Mouse (Mus musculus) testis, adult 2 months (tissue): ENCODE data around the gene Thsd4.

Experiments used
- CTCF ChIP-seq: fragments of 200-500 bp; IDR thresholded peaks from 2 replicates; pipeline ENCODE4 v1.5.1; 2012; ENCODE audit warnings: low read depth, mild to moderate bottlenecking, inconsistent platforms, low read length, moderate library complexity; ENCODE audit not compliant: control insufficient read depth, insufficient read depth, insufficient replicate concordance
- POLR2A ChIP-seq: fragments of 200-500 bp; IDR thresholded peaks from 2 replicates; pipeline ENCODE4 v1.6.1; 2012; ENCODE audit warnings: low read depth, mild to moderate bottlenecking, inconsistent platforms, low read length, moderate library complexity; ENCODE audit not compliant: control insufficient read depth

DNA sequence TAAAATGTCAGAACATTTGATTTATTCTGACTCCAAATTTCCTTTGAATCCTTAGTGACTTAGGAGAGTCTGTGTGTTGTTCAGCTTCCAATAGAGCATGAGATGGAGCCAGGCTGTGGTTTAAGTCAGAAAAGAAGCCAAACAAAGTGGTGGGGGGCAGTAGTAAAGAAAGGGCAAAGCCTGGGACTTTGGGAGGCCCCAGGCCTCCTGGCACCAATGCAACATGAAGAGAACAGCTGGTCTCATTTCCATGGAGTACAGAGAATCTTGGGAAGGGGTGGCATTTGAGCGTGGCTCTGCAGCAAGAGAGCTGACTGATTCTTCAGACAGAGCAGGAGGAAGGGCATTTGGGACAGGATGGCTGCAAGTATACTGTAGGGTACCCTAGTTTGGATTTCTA, 511.6 kb downstream of the Thsd4 start:
- TF ChIP-seq POLR2A, result no peak
- TF ChIP-seq CTCF, result no peak
